Mouse (Mus musculus) left cerebral cortex, adult 2 months (tissue): ENCODE measurements around the gene Bax. TPM values are rescaled to one million over a fixed set of nuclear protein-coding genes. Genes with fewer than 3 reads are reported as not detected.

Source experiments
- DNase-seq, 2 experiments: peaks; one replicate each; pipeline ENCODE4 v3.0.0; 2021 to 2022; ENCODE audit warnings: low spot score in 2 of 2, mixed read lengths in 1 of 2; ENCODE audit errors: extremely low spot score in 1 of 2
- H3K27ac ChIP-seq: fragments of 200-600 bp; 2 replicates; pipeline ENCODE4 v1.8.1; 2022
- H3K4me3 ChIP-seq: fragments of 200-600 bp; 2 replicates; pipeline ENCODE4 v1.8.1; 2022
- CTCF ChIP-seq: fragments of 200-600 bp; IDR thresholded peaks from 2 replicates; pipeline ENCODE4 v1.8.1; 2022; ENCODE audit warnings: antibody characterized with exemption, mild to moderate bottlenecking, moderate library complexity
- intact Hi-C: fragments of 180-260 bp; cut with DNase I; formaldehyde crosslinking; loops from one replicate; pipeline ENCODE4 v1.15.1; 2025
- total RNA-seq, 2 experiments: library from RNA; stranded (reverse); gene quantifications; 2 replicates each; pipeline ENCODE4 v1.2.3; 2021

Bax gene
- total RNA-seq, 2 experiments from 2014 or later: 66.9 to 67.4 TPM

GRCm38 (mm10) chr7:45449974-45450373 lies 16.7 kb downstream of the Bax start:
- intact Hi-C loops: no loop called here
- TF ChIP-seq CTCF: no peak

GRCm38 (mm10) chr7:45447325-45447990 lies 19.2 kb downstream of the Bax start:
- Histone ChIP-seq H3K27ac (no peak overlapping the region), H3K4me3 (no peak overlapping the region)
- peak; percentile 50 for TF ChIP-seq CTCF
- DNase-seq: no peak
- intact Hi-C loops: no loop called here

More at GRCm38 (mm10) chr7:45449974-45450373, 16.7 kb downstream of the Bax start:
- no peak for DNase-seq
- Histone ChIP-seq H3K4me3 (no peak overlapping the region), H3K27ac (no peak overlapping the region)

- no peak overlapping the region for H3K4me3 ChIP-seq
- DNase-seq: no peak
- TF ChIP-seq CTCF: no peak
- no peak overlapping the region for H3K27ac ChIP-seq
- intact Hi-C loops: no loop called here
Observed at GRCm38 (mm10) chr7:45446589-45446988, 20.1 kb downstream of the Bax start.

- no peak for TF ChIP-seq CTCF
- no peak overlapping the region for H3K4me3 ChIP-seq
- DNase-seq: no peak
- intact Hi-C loops: no loop called here
- H3K27ac ChIP-seq: no peak overlapping the region
Observed at GRCm38 (mm10) chr7:45443526-45444420, 22.9 kb downstream of the Bax start.

- peak within 1 kb of the TSS; percentile 14; the same call in 1 of the 2 replicates for H3K4me3 ChIP-seq
- intact Hi-C loops: no loop called here
- H3K27ac ChIP-seq: no peak within 1 kb of the TSS
- TF ChIP-seq CTCF: peak; percentile 32
- DNase-seq: no peak
Observed at GRCm38 (mm10) chr7:45437521-45438276, 29.0 kb downstream of the Bax start, which contains the start of gene Ruvbl2. Ruvbl2 (minus strand) TSS chr7:45438096.

- no peak overlapping the region for H3K4me3 ChIP-seq
- DNase-seq: no peak
- TF ChIP-seq CTCF: no peak
- intact Hi-C loops: no loop called here
- H3K27ac ChIP-seq: no peak overlapping the region
Observed at GRCm38 (mm10) chr7:45437046-45437445, 29.7 kb downstream of the Bax start.

- DNase-seq: no peak
- Histone ChIP-seq H3K27ac (no peak overlapping the region), H3K4me3 (no peak overlapping the region)
- intact Hi-C loops: no loop called here
- no peak for TF ChIP-seq CTCF
Observed at GRCm38 (mm10) chr7:45436444-45436843, 30.3 kb downstream of the Bax start.

- TF ChIP-seq CTCF: no peak
- H3K4me3 ChIP-seq: peak overlapping the region; percentile 65
- H3K27ac ChIP-seq: peak overlapping the region; percentile 74
- intact Hi-C loops: no loop called here
- no peak for DNase-seq
Observed at GRCm38 (mm10) chr7:45435038-45435437, 31.7 kb downstream of the Bax start.

- TF ChIP-seq CTCF: peak; percentile 84
- Histone ChIP-seq H3K4me3 (peak within 1 kb of the TSS; percentile 89), H3K27ac (peak within 1 kb of the TSS; percentile 74)
- peak; percentile 100 for DNase-seq
- intact Hi-C loops: no loop called here
Observed at GRCm38 (mm10) chr7:45434203-45435015, 32.3 kb downstream of the Bax start, which contains the start of gene Gys1. Gys1 (plus strand) TSS chr7:45434844.

GRCm38 (mm10) chr7:45433835-45434202 lies 32.9 kb downstream of the Bax start:
- peak overlapping the region; percentile 74 for H3K27ac ChIP-seq
- intact Hi-C loops: no loop called here
- DNase-seq: no peak
- TF ChIP-seq CTCF: no peak
- H3K4me3 ChIP-seq: peak overlapping the region; percentile 89

- DNase-seq: no peak
- no peak overlapping the region for H3K27ac ChIP-seq
- no peak for TF ChIP-seq CTCF
- intact Hi-C loops: no loop called here
- no peak overlapping the region for H3K4me3 ChIP-seq
Observed at GRCm38 (mm10) chr7:45426556-45426955, 40.1 kb downstream of the Bax start.
